Mouse (Mus musculus): ENCODE data around the gene Kcnk12.

DNA sequence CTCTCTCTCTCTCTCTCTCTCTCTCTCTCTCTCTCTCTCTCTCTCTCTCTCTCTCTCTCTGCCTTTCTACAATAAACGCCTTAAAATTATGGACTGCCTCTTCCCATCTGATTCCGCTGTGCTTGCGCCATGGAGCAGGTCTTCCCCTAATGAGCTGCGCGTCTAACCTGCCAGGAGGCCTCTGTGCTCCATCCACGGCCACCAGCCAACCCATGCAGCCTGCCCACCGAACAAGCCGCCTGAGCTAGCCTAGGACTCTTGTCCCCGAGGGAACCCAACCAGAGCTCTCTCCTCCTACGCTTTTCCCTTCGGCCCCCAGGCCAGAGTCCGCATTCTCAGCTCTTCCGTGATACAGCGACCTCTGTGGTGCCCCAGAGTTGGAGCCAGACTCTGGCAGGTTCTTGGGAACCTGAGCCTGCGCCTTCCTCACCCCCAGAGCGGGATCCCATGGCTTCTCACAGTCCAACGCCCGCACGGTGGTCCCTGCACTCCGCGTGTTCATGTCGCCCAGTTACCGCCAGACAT is 28.3 kb upstream of the Kcnk12 start:
- TF ChIP-seq POLR2A (IDR thresholded peaks at IDR 0.05; ENCODE audit: extremely low read depth, insufficient read depth, low read length) = no peak
- no peak for TF ChIP-seq CTCF (IDR thresholded peaks at IDR 0.05; ENCODE audit: extremely low read depth, insufficient read depth, low read length)
